Mouse (Mus musculus) thymus, adult 2 months (tissue): ENCODE data around the gene Carmil3. TPM values are rescaled to one million over a fixed set of nuclear protein-coding genes. Genes with fewer than 3 reads are reported as not detected.

Source experiments
- DNase-seq: peaks from one replicate; pipeline ENCODE4 v3.0.0; 2021
- H3K27ac ChIP-seq: fragments of 200-500 bp; 2 replicates; pipeline ENCODE4 v1.5.1; 2012; ENCODE audit warnings: low read length, control low read depth; ENCODE audit not compliant: control insufficient read depth, insufficient read depth
- H3K27me3 ChIP-seq: fragments of 200-500 bp; 2 replicates; pipeline ENCODE4 v1.6.1; 2012; ENCODE audit warnings: mild to moderate bottlenecking, low read length, moderate library complexity, mixed read lengths; ENCODE audit not compliant: control insufficient read depth, insufficient read depth
- H3K36me3 ChIP-seq: fragments of 200-500 bp; 2 replicates; pipeline ENCODE4 v1.6.1; 2012; ENCODE audit warnings: mild to moderate bottlenecking, low read length, moderate library complexity; ENCODE audit not compliant: control insufficient read depth, insufficient read depth
- H3K4me1 ChIP-seq: fragments of 200-500 bp; replicated peaks from 2 replicates; pipeline ENCODE4 v1.6.1; 2012; ENCODE audit warnings: low read length; ENCODE audit not compliant: control insufficient read depth, insufficient read depth
- H3K4me3 ChIP-seq: fragments of 200-500 bp; 2 replicates; pipeline ENCODE4 v1.5.1; 2012; ENCODE audit warnings: mild to moderate bottlenecking, low read length, control low read depth, moderate library complexity; ENCODE audit not compliant: control insufficient read depth, insufficient read depth
- CTCF ChIP-seq: fragments of 200-500 bp; IDR thresholded peaks from 2 replicates; pipeline ENCODE4 v1.5.1; 2012; ENCODE audit warnings: mild to moderate bottlenecking, control low read depth, low read length, moderate library complexity, borderline replicate concordance; ENCODE audit not compliant: control insufficient read depth, poor library complexity, insufficient read depth; ENCODE audit errors: extremely low read depth
- POLR2A ChIP-seq: fragments of 200-500 bp; IDR thresholded peaks from 2 replicates; pipeline ENCODE4 v1.6.1; 2012; ENCODE audit warnings: mild to moderate bottlenecking, low read length, control low read depth, moderate library complexity; ENCODE audit not compliant: control insufficient read depth, poor library complexity, insufficient read depth; ENCODE audit errors: extremely low read depth
- WGBS: fragments of 180-500 bp; shearing (Covaris S2); methylation state at CpG from one replicate; pipeline ENCODE4 v1.1.7; 2018; 5-methylcytosine and 5-hydroxymethylcytosine counted together
- polyA plus RNA-seq: library from polyadenylated mRNA; depleted of rRNA; stranded (reverse); fragments of >200 nt; gene quantifications from 2 replicates; pipeline ENCODE4 v1.2.3, GENCODE M21; 2012

Carmil3 gene
- polyA plus RNA-seq, 1 experiment = 25.4 TPM

- 76% methylated on average over 4 of the region's 4 CpGs for WGBS
- no peaks in the 10 kb centered on the region for H3K36me3 ChIP-seq
- no peak overlapping the region for H3K4me3 ChIP-seq
- no peaks in the 10 kb centered on the region for H3K4me1 ChIP-seq
- TF ChIP-seq CTCF = no peak
- no peak for TF ChIP-seq POLR2A
- no peak overlapping the region for H3K27ac ChIP-seq
- DNase-seq = no peak
- no peaks in the 10 kb centered on the region; the same call in 1 of the 2 replicates for H3K27me3 ChIP-seq
Observed at GRCm38 (mm10) chr14:55466481-55466880, 24.0 kb upstream of the Carmil3 start.

GRCm38 (mm10) chr14:55467108-55467507 lies 23.3 kb upstream of the Carmil3 start:
- TF ChIP-seq POLR2A = no peak
- TF ChIP-seq CTCF = no peak
- Histone ChIP-seq H3K27me3 (no peaks in the 10 kb centered on the region; the same call in 1 of the 2 replicates), H3K4me1 (no peaks in the 10 kb centered on the region), H3K4me3 (no peak overlapping the region), H3K27ac (no peak overlapping the region), H3K36me3 (no peaks in the 10 kb centered on the region)
- DNase-seq = no peak
- 84% methylated on average over 7 of the region's 7 CpGs for WGBS

- no peaks in the 10 kb centered on the region; the same call in 1 of the 2 replicates for H3K27me3 ChIP-seq
- 93% methylated on average over 2 of the region's 2 CpGs for WGBS
- H3K36me3 ChIP-seq = no peaks in the 10 kb centered on the region
- H3K4me1 ChIP-seq = no peaks in the 10 kb centered on the region
- H3K4me3 ChIP-seq = no peak overlapping the region
- H3K27ac ChIP-seq = no peak overlapping the region
- DNase-seq = no peak
- TF ChIP-seq CTCF = no peak
Observed at GRCm38 (mm10) chr14:55468301-55468741, 22.1 kb upstream of the Carmil3 start.

- no peak overlapping the region for H3K27ac ChIP-seq
- no peaks in the 10 kb centered on the region; the same call in 1 of the 2 replicates for H3K27me3 ChIP-seq
- TF ChIP-seq POLR2A = no peak
- no peak for TF ChIP-seq CTCF
- DNase-seq = no peak
- no peaks in the 10 kb centered on the region for H3K36me3 ChIP-seq
- 89% methylated on average over 2 of the region's 2 CpGs for WGBS
- no peaks in the 10 kb centered on the region for H3K4me1 ChIP-seq
- H3K4me3 ChIP-seq = no peak overlapping the region
Observed at GRCm38 (mm10) chr14:55469041-55469440, 21.4 kb upstream of the Carmil3 start.

- Histone ChIP-seq H3K36me3 (no peaks in the 10 kb centered on the region), H3K27me3 (no peaks in the 10 kb centered on the region; the same call in 1 of the 2 replicates), H3K4me3 (no peak overlapping the region), H3K4me1 (no peaks in the 10 kb centered on the region), H3K27ac (no peak overlapping the region)
- 98% methylated on average over 6 of the region's 6 CpGs for WGBS
- DNase-seq = no peak
- no peak for TF ChIP-seq POLR2A
- no peak for TF ChIP-seq CTCF
Observed at GRCm38 (mm10) chr14:55469821-55470220, 20.6 kb upstream of the Carmil3 start.

GRCm38 (mm10) chr14:55470806-55471205 lies 19.6 kb upstream of the Carmil3 start:
- Histone ChIP-seq H3K4me3 (no peak overlapping the region), H3K36me3 (no peaks in the 10 kb centered on the region), H3K27me3 (no peaks in the 10 kb centered on the region; the same call in 1 of the 2 replicates), H3K27ac (no peak overlapping the region), H3K4me1 (no peaks in the 10 kb centered on the region)
- TF ChIP-seq POLR2A (no peak), CTCF (no peak)
- DNase-seq = no peak
- 7% methylated on average over 10 of the region's 10 CpGs for WGBS

GRCm38 (mm10) chr14:55475654-55476053 lies 14.8 kb upstream of the Carmil3 start:
- DNase-seq = no peak
- H3K27me3 ChIP-seq = no peaks in the 10 kb centered on the region; the same call in 1 of the 2 replicates
- TF ChIP-seq POLR2A (no peak), CTCF (no peak)
- 89% methylated on average over 2 of the region's 2 CpGs for WGBS
- no peaks in the 10 kb centered on the region for H3K4me1 ChIP-seq
- no peak overlapping the region for H3K27ac ChIP-seq
- H3K4me3 ChIP-seq = no peak overlapping the region
- H3K36me3 ChIP-seq = no peaks in the 10 kb centered on the region
